Mouse (Mus musculus): Measurements from ENCODE around the gene C330007P06Rik.

DNA sequence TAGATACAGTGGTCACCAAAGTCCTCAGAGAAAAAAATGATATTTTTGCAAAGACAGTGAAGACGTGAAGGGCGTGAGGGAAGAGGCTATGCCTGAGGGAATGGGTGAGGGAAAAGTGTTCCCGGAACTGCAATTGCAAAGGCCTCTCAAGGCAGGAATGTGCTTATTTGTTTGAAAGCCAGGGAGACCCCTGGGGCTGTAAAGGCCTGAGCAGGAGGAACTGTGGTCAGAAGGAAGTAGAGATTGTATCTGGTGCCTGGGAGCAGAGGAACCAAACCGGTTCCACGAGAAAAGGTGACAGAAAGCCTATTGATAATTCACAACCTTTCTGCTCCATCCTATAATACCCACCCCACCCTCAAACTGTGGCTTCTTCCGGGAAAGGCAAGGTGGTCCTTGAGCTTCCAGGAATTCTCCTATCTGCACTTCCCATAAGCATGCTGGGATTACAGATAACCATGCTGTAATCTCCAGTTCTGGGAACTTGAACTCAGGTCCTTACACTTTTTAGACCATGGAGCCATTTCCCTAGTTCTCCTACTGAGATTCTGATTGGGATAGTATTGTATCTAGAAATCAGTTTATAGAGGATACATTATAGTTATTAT lies 36.7 kb downstream of the C330007P06Rik start:
- no peak for TF ChIP-seq EP300 (IDR thresholded peaks at IDR 0.05; ENCODE audit: low read depth)
- no peak for TF ChIP-seq CTCF (IDR thresholded peaks at IDR 0.05; ENCODE audit: low read depth)

Measured in liver, postnatal 0 days (tissue).